In the genomic region with DNA sequence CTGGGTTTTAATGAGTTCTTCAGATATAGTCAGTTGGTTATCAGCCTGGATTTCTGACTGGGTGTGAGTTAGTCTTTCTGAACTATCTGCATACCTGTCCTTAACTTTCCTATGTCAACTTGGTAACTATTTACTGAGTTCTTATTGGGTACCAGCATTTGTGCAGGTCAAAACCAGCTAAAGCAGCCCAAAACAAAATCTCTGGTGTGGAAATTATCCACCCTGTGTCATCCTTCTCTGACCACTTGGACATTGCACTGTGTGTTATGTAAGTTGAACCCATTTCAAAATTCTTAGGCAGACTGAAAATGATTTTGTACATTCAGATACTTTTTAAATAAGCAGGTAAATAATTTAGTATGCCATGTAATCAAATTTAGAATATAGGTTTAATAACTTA, we compare ENCODE assay signal across 17 mouse cellular contexts.
"Had no signal": no experiment of that assay in that cellular context is flagged by ENCODE, and none has a peak within 500 bp of the region (broad histone marks: within the 10 kb centered on the region; RNA-seq: fewer than 3 reads in every experiment).

No protein-coding gene starts in this region.

- H3K4me1 ChIP-seq: lung, embryonic 15.5 days; megakaryocyte, embryonic 14.5 days; midbrain, embryonic 13.5 days; midbrain, embryonic 15.5 days; neural tube, embryonic 12.5 days; stomach, embryonic 15.5 days had no signal

- H3K9ac ChIP-seq: lung, embryonic 15.5 days; midbrain, embryonic 13.5 days; midbrain, embryonic 15.5 days; neural tube, embryonic 12.5 days; stomach, embryonic 15.5 days had no signal

- ATAC-seq: lung, postnatal 0 days; midbrain, embryonic 13.5 days; midbrain, embryonic 15.5 days had no signal

- H3K36me3 ChIP-seq: lung, embryonic 15.5 days; midbrain, embryonic 13.5 days; midbrain, embryonic 15.5 days; neural tube, embryonic 12.5 days; stomach, embryonic 15.5 days had no signal

- H3K9me3 ChIP-seq: lung, embryonic 15.5 days; midbrain, embryonic 13.5 days; midbrain, embryonic 15.5 days; neural tube, embryonic 12.5 days; stomach, embryonic 15.5 days had no signal

- H3K27me3 ChIP-seq: lung, embryonic 15.5 days; megakaryocyte, embryonic 14.5 days; midbrain, embryonic 13.5 days; midbrain, embryonic 15.5 days; neural tube, embryonic 12.5 days; stomach, embryonic 15.5 days had no signal

- H3K4me2 ChIP-seq: lung, embryonic 15.5 days; midbrain, embryonic 11.5 days; midbrain, embryonic 13.5 days; midbrain, embryonic 15.5 days; neural tube, embryonic 12.5 days; stomach, embryonic 15.5 days had no signal

- DNase-seq: lung, adult 2 months; lung, postnatal 14 days; lung, postnatal 36 days; right cerebral cortex, postnatal 14 days; thymus, adult 2 months; thymus, postnatal 25 days; thymus, postnatal 4 days had no signal

- H3K27ac ChIP-seq: lung, embryonic 15.5 days; macrophage; midbrain, embryonic 13.5 days; midbrain, embryonic 15.5 days; neural tube, embryonic 12.5 days; stomach, embryonic 15.5 days; stomach, postnatal 0 days had no signal

- H3K4me3 ChIP-seq: lung, embryonic 15.5 days; megakaryocyte, embryonic 14.5 days; midbrain, embryonic 13.5 days; midbrain, embryonic 15.5 days; neural tube, embryonic 12.5 days; stomach, embryonic 15.5 days had no signal
